Mouse (Mus musculus) forelimb bud, embryonic 11.5 days (tissue): ENCODE measurements at regions not wholly inside any gene's neighbourhood (a gene's known extent, or its start where the extent isn't known, plus 50 kb on each side); places are given as distances from the start of the nearest gene placed in this dataset.

Experiments
- DNase-seq: peaks from one replicate; pipeline ENCODE4 v3.0.0-alpha.2; 2012; ENCODE audit warnings: low read depth, low spot score

DNA sequence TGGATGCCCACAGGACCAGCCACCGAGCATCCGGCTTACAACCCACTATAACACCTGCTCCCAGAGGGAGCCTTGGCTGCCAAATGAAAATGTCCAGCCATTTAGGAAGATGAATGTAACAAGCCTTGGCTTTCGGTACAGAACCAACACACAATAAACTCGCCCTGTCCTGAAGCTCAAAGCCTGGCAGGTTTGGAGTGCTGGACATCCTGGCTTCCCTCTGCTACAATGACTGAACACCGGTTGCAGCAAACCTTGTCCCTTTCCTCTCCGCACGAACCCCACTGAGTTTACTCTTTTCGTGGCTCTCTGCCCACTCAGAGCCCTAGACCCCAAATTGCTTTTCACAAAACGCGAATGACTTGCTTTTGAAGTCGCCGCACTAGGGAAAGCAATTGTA lies 441.9 kb downstream of the Glrx3 start:
- DNase-seq, result no peak

DNA sequence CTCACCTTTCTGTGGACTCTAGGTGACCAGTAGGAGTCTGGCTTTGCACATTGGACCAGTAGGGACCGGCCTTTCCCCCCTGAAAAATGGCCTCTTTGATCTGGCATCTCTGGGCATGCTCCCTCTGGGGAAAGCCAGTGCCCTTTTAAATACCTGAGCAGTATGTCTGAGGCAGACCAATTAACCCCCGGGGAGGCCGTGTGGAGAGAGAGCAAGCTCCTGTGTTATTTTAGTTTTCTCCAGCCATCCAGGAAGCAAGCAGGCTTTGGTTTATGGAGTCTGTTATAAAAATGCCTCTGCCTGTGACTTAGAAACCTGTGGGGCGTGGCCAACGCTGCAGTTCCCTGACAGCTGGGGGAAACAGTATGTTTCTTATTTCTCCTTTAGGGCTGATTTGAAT lies 445.5 kb downstream of the Glrx3 start:
- peak; percentile 73 for DNase-seq

- no peak for DNase-seq
These were observed 446.3 kb downstream of the Glrx3 start for GRCm38 (mm10) chr7:137883701-137884100.

GRCm38 (mm10) chr7:137885146-137885545 lies 447.7 kb downstream of the Glrx3 start:
- no peak for DNase-seq

DNA sequence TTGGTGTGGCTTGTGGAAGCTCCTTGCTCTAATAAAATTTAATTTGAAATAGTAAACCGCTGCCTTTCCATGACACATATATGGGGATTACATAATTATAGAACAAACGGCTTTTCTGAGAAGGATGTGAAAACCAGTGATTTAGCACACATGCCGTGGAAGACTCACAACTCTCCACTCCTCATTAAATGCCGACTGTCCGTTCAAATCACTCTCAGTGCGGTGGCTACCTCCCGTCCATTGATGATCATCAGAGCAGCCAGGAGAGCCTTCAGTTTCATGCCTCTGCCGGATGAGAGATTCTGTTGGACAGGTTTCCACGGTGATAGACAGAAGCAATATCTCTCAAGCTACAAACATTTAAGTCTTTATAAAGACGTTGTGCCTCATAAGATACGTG lies 451.3 kb downstream of the Glrx3 start:
- no peak for DNase-seq

DNA sequence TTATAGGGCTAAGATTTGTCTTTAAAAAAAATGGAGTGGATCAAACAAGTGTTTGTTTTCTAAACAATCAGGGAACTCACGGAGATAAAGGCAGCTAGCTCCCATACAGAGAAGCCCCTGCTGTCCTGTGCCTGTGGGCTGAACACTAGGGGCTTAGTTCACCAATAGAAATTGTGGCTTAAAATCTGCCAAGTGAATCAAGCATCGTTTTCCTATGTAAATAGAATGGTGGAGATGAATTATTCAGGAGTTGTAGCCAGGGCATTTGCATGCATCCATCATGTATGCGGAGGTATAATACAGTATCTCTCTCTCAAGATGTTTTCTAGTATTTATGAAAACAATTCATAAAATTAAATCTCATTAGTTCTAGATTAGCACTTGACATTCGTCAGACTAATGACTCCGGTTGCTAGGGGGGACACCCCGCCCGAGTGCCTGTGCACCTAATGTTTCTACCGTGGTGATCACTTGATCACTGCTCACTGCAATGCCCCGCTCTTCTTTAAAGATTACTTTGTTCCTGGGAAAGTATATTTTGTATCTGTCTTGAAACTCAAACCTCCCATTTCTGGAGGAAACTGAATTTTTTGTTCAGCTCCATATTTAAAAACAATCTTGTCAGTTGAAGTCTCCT lies 469.1 kb downstream of the Glrx3 start:
- DNase-seq, result no peak

DNA sequence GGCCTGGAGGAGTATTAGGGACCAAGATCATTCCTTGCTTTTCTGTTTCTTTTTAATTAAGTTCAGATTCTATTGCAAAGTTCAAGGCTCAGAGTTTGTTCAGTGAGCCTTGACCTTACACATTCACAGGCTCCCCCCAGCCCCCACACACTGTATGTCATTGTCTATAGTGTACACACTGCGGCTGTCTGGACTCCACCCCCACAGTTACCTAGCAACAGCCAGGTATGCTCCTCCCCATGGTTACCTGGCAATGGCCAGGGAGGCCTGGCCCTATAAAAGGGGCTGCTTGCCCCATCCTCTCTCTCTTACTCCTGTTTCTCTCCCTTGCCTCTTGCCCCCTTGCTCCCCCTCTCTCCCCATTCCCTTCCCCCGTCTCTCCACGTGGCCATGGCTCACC lies 472.0 kb downstream of the Glrx3 start:
- no peak for DNase-seq

GRCm38 (mm10) chr7:137913551-137914105 lies 476.2 kb downstream of the Glrx3 start:
- DNase-seq, result no peak

DNA sequence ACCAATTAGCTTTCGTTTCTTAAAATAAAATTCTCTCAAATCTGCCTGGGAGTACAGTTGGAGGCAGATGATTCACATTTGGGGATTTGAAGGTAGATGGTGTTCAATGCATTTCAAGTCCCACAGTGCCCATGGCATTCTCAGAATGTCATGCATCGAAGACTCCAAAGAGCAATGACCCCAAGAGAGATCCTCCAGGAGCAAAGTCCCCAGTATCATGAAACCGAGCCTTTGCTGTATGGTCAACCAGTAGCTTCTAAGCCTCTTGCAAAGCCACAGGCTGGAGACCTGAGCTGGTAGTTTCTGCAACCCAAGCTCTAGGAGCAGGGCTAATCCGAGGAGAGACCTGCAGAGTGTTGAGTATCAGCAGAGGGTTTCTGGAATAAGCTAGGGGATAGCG lies 477.1 kb downstream of the Glrx3 start:
- DNase-seq, result no peak

- no peak for DNase-seq
These were observed 478.9 kb downstream of the Glrx3 start for GRCm38 (mm10) chr7:137916351-137916750.

- DNase-seq, result peak; percentile 10
These were observed 472.9 kb downstream of the Tcerg1l start for GRCm38 (mm10) chr7:137924464-137925167.

GRCm38 (mm10) chr7:137925656-137926055 lies 471.9 kb downstream of the Tcerg1l start:
- DNase-seq, result no peak

GRCm38 (mm10) chr7:137927371-137927770 lies 470.2 kb downstream of the Tcerg1l start:
- no peak for DNase-seq

DNA sequence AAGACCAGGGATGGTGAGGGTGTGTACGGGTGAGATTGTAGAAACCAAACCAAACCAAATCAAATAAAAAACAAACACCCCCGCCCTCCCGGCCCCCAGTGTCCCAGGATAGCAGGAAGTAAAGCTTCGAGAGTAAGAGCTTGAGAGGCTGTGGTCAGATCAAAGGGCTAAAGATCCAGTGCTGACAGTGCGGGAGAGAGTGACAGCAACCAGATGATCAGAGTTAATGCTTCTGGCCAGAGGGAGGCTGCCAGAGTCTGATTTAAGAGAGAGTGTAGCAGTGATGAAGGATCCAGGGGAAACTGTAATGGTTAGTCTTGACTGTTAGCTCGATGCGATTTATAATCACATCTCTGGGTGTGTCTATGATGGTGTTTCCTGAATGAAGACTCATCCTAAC lies 467.3 kb downstream of the Tcerg1l start:
- peak; percentile 13 for DNase-seq

DNA sequence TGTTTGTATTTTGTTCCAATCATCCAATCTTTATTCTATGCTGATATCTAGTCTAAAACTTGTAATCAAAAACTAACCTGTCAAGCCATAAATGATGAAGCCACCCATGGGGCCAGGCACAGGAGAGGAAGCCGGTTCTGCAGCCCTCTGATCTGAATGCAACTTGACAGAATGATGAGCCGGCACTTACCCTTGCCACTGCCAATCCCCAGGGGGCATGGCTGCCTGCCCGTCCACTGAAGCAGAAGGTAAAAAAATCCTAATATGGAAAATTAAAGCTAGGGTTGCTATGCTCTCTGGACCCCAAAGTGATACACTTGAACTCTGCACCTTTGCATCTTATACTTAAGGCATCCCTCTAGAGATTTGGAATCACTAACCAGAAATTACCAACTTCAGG lies 461.6 kb downstream of the Tcerg1l start:
- no peak for DNase-seq

DNA sequence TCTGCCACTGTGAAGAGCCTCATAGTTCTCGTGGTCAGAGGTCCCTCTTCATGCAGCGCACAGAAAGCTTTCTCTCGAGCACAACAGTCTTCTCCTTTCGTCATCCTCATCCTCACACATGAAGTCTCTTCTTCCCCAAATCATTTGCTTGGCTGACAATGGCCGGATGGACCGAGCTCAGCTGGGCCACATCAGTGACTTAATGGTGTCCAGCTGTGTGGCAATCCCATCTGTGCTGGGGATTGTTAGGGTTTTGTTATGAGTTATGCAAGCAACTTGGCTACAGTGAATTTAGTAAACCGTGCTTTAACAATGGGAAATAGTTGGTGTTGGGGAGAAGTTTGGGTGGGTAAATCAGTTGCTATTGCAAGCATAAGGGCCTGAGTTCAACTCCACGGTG lies 458.4 kb downstream of the Tcerg1l start:
- DNase-seq, result no peak

- no peak for DNase-seq
These were observed 457.4 kb downstream of the Tcerg1l start for GRCm38 (mm10) chr7:137940084-137940483.

- DNase-seq, result peak; percentile 53
These were observed 452.5 kb downstream of the Tcerg1l start for GRCm38 (mm10) chr7:137944991-137945390.

DNA sequence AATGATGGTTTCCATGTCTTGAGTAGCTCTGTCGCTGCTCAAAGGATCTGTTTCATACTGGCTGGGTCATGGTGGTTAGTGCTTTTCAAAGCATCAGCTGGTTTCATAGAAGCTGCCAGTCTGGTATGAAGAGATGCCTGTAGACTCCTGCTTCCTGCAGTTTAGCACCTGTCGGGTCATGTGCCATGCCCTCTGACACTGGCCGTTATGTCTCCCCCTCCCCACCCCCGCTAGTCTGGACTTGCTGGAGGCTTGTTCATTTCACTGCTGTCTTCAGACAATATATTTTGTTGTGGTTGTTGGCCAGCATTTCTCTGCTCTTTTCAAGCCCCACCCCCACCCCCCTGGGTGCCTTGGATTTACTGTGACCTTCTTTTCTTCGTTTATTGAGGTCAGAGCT lies 450.1 kb downstream of the Tcerg1l start:
- DNase-seq, result peak; percentile 9

DNA sequence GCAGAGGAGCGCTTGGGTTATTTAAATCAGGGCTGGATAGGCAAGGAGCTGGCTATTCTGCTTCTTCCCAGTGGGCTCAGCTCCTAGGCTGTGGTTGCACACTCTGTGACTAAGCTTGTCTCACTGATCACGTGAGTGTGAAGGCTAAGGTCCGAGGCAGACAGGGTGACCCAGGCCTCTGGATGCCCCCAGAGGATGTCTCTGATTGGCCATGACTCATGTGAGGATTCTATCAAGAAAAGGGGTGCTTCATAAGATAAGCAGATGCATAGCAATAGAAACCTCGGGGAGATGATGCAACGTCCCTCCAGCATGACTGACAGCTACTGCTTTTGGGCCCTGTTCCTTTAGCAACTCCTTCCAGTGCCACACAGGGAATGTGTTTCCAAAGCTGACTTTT lies 440.2 kb downstream of the Tcerg1l start:
- no peak for DNase-seq

DNA sequence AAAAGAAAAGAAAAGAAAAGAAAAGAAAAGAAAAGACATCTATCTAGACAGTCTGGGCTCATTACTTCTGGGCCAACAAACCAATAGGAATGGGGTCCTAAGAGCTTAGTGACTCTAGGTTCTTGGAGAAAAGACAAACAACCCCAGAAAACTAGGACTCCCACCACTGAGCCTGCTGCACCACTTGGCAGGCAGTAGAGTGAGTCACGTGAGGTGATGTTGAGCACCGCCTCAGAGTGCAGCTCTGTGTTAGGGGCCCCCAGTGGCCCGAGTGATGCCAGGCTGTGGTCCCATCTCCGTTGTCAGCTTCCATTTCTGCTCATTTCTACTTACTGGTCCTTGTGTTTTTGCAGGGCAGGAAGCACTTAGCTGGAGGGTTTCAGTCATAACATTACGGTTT lies 439.7 kb downstream of the Tcerg1l start:
- DNase-seq, result no peak

DNA sequence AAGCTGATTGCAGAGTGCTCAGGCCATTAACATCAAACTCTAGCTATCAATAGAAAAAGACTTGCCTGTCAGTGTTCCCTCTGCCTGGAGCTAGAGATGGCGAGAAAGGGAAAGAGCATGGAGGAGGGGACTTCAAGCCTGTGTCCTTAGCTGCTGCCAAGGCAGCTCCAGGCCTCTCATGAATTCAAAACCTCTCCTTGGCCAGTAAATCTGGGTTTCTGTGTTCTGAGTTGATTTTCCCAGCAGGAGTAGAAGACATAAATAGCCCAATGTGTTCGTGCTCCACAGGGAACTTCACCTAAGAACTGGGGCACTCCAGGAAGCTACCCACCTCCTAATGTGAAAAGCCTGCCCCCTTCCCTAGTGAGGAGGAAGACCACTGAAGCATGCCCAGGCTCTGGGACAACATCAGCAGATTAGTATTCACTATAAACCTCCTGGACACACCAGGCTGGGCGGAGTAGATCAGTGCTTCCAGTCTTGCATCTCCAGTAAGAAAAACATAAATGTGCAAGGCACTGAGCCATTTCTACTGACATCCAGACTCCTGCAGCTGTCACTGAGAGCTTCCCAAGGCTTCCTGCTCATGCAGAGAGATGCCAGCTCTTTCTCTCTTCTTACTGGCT lies 433.9 kb downstream of the Tcerg1l start:
- no peak for DNase-seq

DNA sequence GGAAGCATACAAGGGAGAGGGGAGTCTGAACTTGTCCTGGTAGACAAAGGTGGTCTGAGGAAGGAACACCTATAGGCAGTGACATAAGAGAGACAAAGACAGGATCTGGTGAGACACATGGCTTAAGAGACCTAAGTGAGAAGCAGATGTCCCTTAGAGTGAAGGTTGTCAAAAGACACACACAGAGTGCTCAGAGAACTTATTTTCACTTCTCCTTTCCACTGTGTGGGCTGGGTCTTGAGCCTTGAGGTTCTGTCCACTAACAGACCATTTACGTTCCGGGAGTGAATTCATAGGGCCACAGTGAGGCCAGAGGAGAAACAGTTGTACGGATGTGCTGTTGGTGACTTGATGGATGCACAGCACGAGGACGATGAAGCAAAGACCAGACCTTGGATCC lies 422.8 kb downstream of the Tcerg1l start:
- DNase-seq, result no peak
